Mouse (Mus musculus) G1E (cell line): ENCODE measurements at regions not wholly inside any gene's neighbourhood (a gene's known extent, or its start where the extent isn't known, plus 50 kb on each side); places are given as distances from the start of the nearest gene placed in this dataset.
"Not testable (repeated sequence)": the region's sequence is repeated elsewhere in the genome, so short reads cannot be mapped to it uniquely, and the experiment has no call there.

Experiments
- ATAC-seq: 2 replicates; pipeline ENCODE4 v1.8.0; 2016; ENCODE audit warnings: mild to moderate bottlenecking; ENCODE audit not compliant: insufficient number of reproducible peaks, poor library complexity, low FRiP score, severe bottlenecking; ENCODE audit errors: extremely low read depth
- DNase-seq: peaks from one replicate; pipeline ENCODE4 v3.0.0; 2012; ENCODE audit warnings: low spot score
- H3K27me3 ChIP-seq: 2 replicates; pipeline ENCODE4 v1.6.1; 2012; ENCODE audit warnings: mild to moderate bottlenecking, low read length, inconsistent platforms; ENCODE audit not compliant: insufficient read depth
- H3K36me3 ChIP-seq: replicated peaks from 2 replicates; pipeline ENCODE3; 2012; ENCODE audit warnings: mild to moderate bottlenecking, inconsistent platforms
- H3K4me1 ChIP-seq: 2 replicates; pipeline ENCODE4 v1.6.1; 2012; ENCODE audit warnings: low read depth, low read length, inconsistent platforms, mixed read lengths; ENCODE audit not compliant: insufficient read depth
- H3K4me3 ChIP-seq: 2 replicates; pipeline ENCODE4 v1.5.1; 2012; ENCODE audit warnings: low read depth, mild to moderate bottlenecking, inconsistent platforms, low read length, moderate library complexity, mixed read lengths
- H3K9me3 ChIP-seq: replicated peaks from 2 replicates; pipeline ENCODE4 v1.6.1; 2012; ENCODE audit warnings: inconsistent platforms
- CTCF ChIP-seq: IDR thresholded peaks from 2 replicates; pipeline ENCODE4 v1.5.1; 2012; ENCODE audit warnings: low read depth, low read length, inconsistent platforms, mixed read lengths
- GATA1 ChIP-seq: IDR thresholded peaks from 2 replicates; pipeline ENCODE4 v1.6.1; 2012; ENCODE audit warnings: borderline replicate concordance, low read length, inconsistent platforms, mixed read lengths
- GATA2 ChIP-seq: IDR thresholded peaks from 2 replicates; pipeline ENCODE4 v1.6.1; 2012; ENCODE audit warnings: low read depth, low read length, inconsistent platforms, borderline replicate concordance
- POLR2AphosphoS5 ChIP-seq: IDR thresholded peaks from 2 replicates; pipeline ENCODE4 v1.6.1; 2012; ENCODE audit warnings: low read depth, low read length, inconsistent platforms; ENCODE audit not compliant: insufficient replicate concordance
- TAL1 ChIP-seq: conservative IDR thresholded peaks from 2 replicates; pipeline ENCODE4 v1.6.1; 2012; ENCODE audit warnings: low read depth, low read length, inconsistent platforms, mixed read lengths

DNA sequence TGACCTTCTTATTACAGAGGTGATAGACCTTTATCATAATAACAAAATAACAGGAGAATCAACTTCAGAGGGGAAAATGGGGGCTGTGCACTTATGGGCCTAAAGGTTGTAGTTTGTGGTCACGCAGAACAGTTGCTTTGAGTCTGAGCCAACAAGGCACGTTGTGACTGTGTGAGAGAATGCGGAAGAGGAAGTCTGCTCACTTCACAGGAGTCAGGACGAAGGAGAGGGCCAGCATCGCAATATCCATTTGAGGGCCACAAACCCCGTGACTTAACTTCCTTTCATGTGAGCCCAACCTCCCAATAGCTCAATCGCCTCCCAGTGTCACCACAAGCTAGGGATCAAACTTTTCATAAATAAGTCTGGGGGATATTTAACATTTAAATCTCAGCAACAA, 246.6 kb upstream of the Jarid2 start:
- no peaks in the 10 kb centered on the region for H3K9me3 ChIP-seq
- H3K27me3 ChIP-seq, result peaks cover 30% of the 10 kb centered on the region
- TF ChIP-seq CTCF, result no peak
- TF ChIP-seq GATA1, result no peak
- TF ChIP-seq GATA2, result no peak
- TF ChIP-seq TAL1, result no peak
- TF ChIP-seq POLR2AphosphoS5, result no peak
- H3K36me3 ChIP-seq, result no peaks in the 10 kb centered on the region
- DNase-seq (no peak), ATAC-seq (no peak)
- no peak overlapping the region for H3K4me3 ChIP-seq
- no peaks in the 10 kb centered on the region for H3K4me1 ChIP-seq

GRCm38 (mm10) chr13:44484582-44485329, 244.5 kb upstream of the Jarid2 start:
- ATAC-seq, result no peak
- no peaks in the 10 kb centered on the region for H3K36me3 ChIP-seq

DNA sequence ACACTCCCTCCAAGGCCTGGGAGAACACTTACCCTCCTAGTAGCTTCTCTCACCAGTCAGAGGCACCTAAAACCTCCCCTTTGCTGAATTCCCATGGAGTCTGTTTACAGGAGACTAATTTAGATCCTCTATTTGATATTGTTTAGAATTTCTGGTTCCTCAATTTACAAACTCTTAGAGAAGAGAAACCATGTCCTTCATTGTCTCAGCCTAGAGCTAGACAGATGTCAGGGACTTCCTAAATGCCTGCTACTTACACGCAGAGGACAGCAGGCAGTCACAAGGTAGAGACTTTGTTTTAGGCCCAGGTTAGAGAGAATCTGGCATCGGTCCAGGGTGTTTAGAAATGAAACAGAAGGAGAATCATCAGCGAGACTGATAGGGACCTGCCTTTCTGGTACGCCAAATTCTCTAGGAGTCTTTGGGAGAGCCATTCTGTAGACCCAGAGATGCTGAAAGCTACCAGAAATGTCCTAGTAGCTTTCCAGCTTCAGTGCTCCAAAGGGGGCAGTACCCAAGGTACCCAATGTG, 238.3 kb upstream of the Jarid2 start:
- no peaks in the 10 kb centered on the region for H3K4me1 ChIP-seq
- H3K4me3 ChIP-seq, result no peak overlapping the region
- ATAC-seq, result no peak
- H3K9me3 ChIP-seq, result no peaks in the 10 kb centered on the region
- no peaks in the 10 kb centered on the region for H3K36me3 ChIP-seq
- TF ChIP-seq CTCF (no peak), GATA2 (no peak), TAL1 (no peak), GATA1 (no peak), POLR2AphosphoS5 (no peak)
- H3K27me3 ChIP-seq, result peaks cover 11% of the 10 kb centered on the region
- DNase-seq, result no peak

More at GRCm38 (mm10) chr13:44484582-44485329, 244.5 kb upstream of the Jarid2 start:
- no peak for TF ChIP-seq GATA1
- TF ChIP-seq TAL1, result no peak
- TF ChIP-seq CTCF, result no peak
- no peak overlapping the region for H3K4me3 ChIP-seq
- no peak for DNase-seq
- no peaks in the 10 kb centered on the region for H3K9me3 ChIP-seq
- H3K4me1 ChIP-seq, result no peaks in the 10 kb centered on the region
- H3K27me3 ChIP-seq, result peaks cover 27% of the 10 kb centered on the region

DNA sequence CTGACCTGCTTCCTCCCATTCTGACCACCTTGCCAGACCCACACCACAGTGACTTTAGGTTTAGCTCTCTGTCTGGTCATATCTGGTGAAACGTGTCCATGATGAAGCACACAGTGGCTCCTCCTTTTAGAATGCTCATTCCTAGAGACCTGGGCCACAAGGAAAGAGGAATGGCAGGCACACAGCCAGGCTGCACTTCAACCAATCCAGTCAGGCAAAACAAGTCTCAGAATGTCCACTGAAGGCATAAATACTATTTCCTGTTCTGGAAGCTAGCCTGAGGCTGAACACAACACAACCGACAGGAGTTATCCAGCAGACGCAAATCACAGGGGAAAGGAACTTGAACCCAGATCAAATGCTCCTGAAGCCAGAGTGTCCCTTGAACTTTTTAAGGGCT, 235.4 kb upstream of the Jarid2 start:
- Histone ChIP-seq H3K9me3 (no peaks in the 10 kb centered on the region), H3K4me1 (no peaks in the 10 kb centered on the region), H3K27me3 (peaks cover 4% of the 10 kb centered on the region; the same call in 1 of the 2 replicates), H3K4me3 (no peak overlapping the region), H3K36me3 (no peaks in the 10 kb centered on the region)
- DNase-seq (no peak), ATAC-seq (no peak)
- TF ChIP-seq CTCF (no peak), GATA1 (no peak), GATA2 (no peak), POLR2AphosphoS5 (no peak), TAL1 (no peak)

GRCm38 (mm10) chr13:44495450-44495849, 233.8 kb upstream of the Jarid2 start:
- no peak for DNase-seq
- no peak for ATAC-seq
- Histone ChIP-seq H3K4me1 (no peaks in the 10 kb centered on the region), H3K4me3 (no peak overlapping the region), H3K9me3 (no peaks in the 10 kb centered on the region), H3K36me3 (no peaks in the 10 kb centered on the region), H3K27me3 (no peaks in the 10 kb centered on the region; the same call in 1 of the 2 replicates)
- TF ChIP-seq CTCF, result no peak
- TF ChIP-seq GATA1, result no peak
- TF ChIP-seq GATA2, result no peak
- TF ChIP-seq POLR2AphosphoS5, result no peak
- TF ChIP-seq TAL1, result no peak

DNA sequence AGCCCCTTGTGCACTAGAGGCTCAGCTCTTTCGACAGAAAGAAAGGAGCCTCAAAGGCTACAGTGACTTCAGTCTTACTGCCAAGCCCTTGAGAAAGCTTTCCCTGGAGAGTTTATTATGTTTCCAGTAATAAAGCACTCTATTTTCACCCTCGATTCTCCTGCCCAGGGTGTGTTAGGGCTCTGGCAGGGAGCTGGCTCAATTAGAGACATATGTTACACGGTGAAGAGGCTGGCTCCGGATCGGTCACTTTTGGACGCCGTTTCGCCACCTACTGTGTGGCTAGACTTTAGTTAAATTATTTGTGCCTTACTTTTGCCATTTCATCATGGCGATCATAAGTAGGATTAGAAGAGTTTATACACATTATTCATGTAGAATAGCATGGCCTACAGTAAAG, 232.7 kb upstream of the Jarid2 start:
- no peaks in the 10 kb centered on the region; the same call in 1 of the 2 replicates for H3K27me3 ChIP-seq
- no peaks in the 10 kb centered on the region for H3K36me3 ChIP-seq
- no peak overlapping the region for H3K4me3 ChIP-seq
- peaks cover under 1% of the 10 kb centered on the region; the same call in 1 of the 2 replicates for H3K4me1 ChIP-seq
- ATAC-seq, result no peak
- no peaks in the 10 kb centered on the region for H3K9me3 ChIP-seq
- DNase-seq, result no peak
- TF ChIP-seq GATA1 (no peak), TAL1 (no peak), POLR2AphosphoS5 (no peak), GATA2 (no peak), CTCF (no peak)

- Histone ChIP-seq H3K27me3 (peaks cover 17% of the 10 kb centered on the region), H3K4me1 (peaks cover 16% of the 10 kb centered on the region)
- not testable (repeated sequence) for H3K9me3 ChIP-seq, ATAC-seq, H3K36me3 ChIP-seq, DNase-seq, H3K4me3 ChIP-seq
Observed at GRCm38 (mm10) chr13:44500896-44501295, 228.4 kb upstream of the Jarid2 start.
